Mouse (Mus musculus): ENCODE measurements around the gene Clrn2. TPM values are rescaled to one million over a fixed set of nuclear protein-coding genes. Genes with fewer than 3 reads are reported as not detected.

Gene Clrn2
- total RNA-seq, 2 experiments from 2014 or later = not detected

DNA sequence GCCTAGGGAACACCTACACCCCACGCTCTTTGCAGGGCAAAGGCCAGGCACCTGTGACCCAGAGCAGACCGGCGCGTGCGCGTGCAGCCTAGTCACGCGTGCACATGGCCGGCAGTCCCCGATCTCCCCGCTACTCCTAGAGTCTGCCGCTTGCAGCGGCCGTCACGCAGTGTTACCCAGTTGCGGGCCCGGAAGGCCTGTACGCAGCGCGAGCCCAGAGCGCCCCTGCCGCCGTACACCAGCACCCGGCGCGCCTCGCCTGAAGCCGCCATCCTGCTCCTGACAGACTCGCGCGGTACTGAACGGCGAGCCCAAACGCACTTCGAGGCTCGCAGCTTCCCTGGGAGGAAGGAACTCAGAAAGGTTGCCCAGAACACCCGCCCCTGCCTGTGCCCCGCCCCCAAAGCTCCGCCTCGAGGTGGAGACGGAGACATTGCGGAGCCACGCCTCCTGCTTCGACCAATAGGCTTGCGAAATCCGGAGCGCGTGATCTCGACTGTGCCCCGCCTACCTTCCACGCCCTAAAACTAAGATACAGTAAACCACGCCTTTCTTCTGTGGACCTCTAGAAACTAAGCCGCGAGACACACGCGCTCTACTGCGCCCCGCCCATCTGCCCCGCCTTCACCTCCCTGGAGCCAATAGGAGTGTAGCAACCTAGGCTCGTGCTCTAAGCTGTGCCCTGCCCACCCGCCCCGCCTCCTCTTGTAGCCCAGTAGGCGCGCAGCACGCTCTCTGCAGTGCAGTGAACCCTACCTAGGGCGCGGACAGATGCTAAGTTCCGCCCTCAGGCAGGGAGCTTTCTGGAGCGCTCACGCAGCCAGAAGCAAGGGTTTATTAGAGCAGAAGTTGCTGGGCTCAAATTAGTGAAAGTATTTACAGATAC is 3.5 kb upstream of the Clrn2 start, which contains the start of gene Qdpr:
Qdpr (minus strand) TSS at position 406 of the 886 bp plus-strand sequence.
- peak; percentile 72 to 92 for DNase-seq (ENCODE audit: low spot score in 2 of 2)

DNA sequence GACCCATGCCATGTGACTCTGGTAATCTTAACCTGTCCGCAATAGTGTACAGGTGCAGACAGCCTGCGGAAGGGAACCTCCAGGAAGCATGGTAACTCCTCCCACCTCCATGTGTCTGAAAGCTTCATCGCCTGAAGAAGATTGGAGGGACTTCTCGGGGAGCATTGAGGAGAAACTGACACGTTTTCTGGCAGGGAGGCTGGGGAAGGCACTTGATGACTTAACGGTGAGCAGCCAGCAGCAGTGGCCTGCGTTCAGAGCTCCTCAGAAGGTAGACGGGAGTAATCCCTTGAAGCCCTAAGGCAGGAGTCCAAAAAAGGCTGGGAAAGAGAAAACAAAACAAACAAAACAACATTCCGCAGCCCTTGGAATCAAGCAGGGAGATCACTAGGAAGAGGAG is 905 bp downstream of the Clrn2 start:
- DNase-seq (ENCODE audit: low spot score in 2 of 2) = no peak

- no peak for DNase-seq (ENCODE audit: low spot score in 2 of 2)
These were observed 19.4 kb downstream of the Clrn2 start for GRCm38 (mm10) chr5:45472880-45473450.

- no peak for DNase-seq (ENCODE audit: low spot score in 2 of 2)
These were observed 20.0 kb downstream of the Clrn2 start for GRCm38 (mm10) chr5:45473521-45473920.

DNA sequence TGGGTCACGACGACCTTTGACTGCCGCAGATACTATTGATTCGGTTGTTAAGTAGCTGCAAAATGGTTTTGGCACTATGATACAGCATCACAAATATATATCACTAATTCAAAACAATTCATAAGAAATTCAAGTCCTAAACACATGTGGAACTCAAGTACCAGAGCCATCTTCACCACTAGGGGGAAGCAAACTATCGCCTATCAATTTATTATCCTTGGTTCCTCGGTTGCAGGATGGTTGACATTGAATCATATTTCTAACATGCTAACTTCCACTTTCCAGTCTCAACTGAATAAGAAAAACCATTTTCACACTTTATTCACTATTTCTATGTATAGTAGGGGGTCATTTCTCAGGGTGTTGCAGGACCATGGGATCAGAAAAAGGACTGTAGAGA is 20.7 kb downstream of the Clrn2 start:
- no peak for DNase-seq (ENCODE audit: low spot score in 2 of 2)

- DNase-seq (ENCODE audit: low spot score in 2 of 2) = no peak
These were observed 21.2 kb downstream of the Clrn2 start for GRCm38 (mm10) chr5:45474758-45475157.

GRCm38 (mm10) chr5:45475771-45476170 is 22.2 kb downstream of the Clrn2 start:
- no peak for DNase-seq (ENCODE audit: low spot score in 2 of 2)

GRCm38 (mm10) chr5:45476288-45476687 is 22.7 kb downstream of the Clrn2 start:
- DNase-seq (ENCODE audit: low spot score in 2 of 2) = no peak

GRCm38 (mm10) chr5:45477601-45478000 is 24.1 kb downstream of the Clrn2 start:
- no peak for DNase-seq (ENCODE audit: low spot score in 2 of 2)

- DNase-seq (ENCODE audit: low spot score in 2 of 2) = no peak
These were observed 26.5 kb downstream of the Clrn2 start for GRCm38 (mm10) chr5:45480066-45480465.

DNA sequence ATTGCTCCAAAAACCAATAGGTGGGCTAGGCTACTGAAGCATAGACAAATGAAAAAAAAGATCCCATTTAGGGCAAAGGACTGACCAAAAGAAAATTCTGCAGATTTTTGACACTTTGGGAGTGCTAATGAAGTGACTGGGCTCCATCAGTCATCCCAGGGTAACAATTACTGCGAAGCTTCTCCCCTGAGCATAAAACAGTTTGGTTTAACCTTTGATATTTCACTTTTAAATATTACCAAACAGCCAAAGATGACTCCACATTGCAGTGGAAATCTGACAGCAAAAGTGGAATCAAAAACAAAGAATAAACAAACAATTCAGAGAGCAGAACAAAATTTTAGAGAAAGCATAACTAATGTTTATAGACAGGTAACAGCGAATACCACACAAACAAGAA is 27.6 kb downstream of the Clrn2 start:
- no peak for DNase-seq (ENCODE audit: low spot score in 2 of 2)

GRCm38 (mm10) chr5:45482607-45483006 is 29.1 kb downstream of the Clrn2 start:
- DNase-seq (ENCODE audit: low spot score in 2 of 2) = no peak

- DNase-seq (ENCODE audit: low spot score in 2 of 2) = no peak
These were observed 30.1 kb downstream of the Clrn2 start for GRCm38 (mm10) chr5:45483654-45484053.

- DNase-seq (ENCODE audit: low spot score in 2 of 2) = no peak
These were observed 38.2 kb downstream of the Clrn2 start for GRCm38 (mm10) chr5:45491776-45492175.

DNA sequence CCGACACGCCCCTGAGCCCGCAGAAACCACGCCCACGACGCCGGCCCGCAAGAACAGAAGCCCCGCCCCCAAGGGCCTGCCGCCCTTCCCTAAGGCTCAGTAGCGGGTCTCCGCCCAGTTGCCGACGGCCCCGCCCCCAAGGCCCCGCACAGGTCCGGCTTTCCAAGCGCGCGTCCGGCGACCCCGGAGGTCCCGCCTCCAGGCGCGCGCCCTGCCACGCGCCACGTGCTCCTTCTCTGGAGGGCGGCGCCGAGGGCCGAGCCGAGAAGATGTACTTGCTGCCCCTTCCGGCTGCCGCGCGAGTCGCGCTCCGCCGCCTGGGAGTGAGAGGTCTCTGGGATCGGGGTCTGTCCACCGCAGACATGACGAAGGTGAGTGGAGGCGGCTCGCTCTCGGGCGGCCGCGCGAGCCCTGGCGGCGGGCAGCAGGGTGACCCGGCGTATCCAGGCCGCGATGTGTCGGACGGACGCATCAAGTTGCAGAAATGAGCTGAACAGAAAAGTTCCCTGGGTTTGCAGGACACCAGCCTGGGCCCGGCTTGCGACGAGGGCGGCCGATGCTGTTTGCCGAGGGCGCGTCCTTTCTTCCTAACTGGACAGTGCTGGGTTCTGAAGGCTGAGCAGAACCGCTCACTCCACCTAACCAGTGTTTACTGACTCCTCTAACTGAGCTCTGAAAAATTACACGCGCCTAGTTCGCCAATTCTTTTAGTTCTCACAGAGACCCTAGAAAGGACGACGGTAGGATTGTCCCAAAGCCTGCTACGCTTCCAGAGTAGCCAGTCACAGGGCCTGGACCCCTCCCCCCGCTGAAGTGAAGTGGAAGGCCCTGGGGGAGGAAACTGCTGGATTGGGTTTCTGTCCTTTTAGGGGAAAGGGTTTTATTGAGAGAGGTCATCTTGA is 39.9 kb downstream of the Clrn2 start, which contains the start of gene Lap3:
Lap3 (plus strand) TSS at position 184 of the 902 bp plus-strand sequence.
- DNase-seq (ENCODE audit: low spot score in 2 of 2) = peak; percentile 96 to 99

DNA sequence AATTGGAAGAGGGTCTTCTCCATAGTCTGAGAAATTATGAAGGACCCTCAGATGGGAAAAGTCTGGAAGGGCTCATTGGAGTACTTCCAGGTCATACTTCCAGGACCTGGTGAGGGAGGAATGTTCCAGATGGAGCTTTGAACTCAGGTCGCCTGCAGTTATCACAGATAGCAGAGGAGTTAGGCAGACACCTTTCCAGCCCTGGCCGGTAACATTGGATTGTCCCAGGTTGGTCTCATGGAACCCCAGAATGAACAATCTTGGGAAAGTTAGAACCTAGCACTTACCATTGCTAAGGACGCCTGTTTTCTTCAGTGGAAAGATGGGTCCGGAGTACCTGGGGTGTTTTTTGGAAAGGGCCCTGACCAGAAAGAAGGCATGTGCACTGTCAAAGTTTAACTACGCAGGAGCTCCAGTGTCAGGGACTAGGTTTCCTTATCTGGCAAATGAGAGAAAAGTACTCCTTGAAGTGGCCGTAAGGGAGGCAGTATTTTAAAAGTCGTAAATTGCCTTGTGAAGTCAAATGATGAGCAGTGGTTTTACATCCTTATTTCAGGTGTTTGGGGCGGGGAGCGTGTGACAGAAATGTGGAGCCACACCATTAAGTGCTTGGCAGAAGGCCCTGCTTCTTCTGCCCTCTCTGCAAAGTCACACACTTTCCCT is 40.7 kb downstream of the Clrn2 start:
- no peak for DNase-seq (ENCODE audit: low spot score in 2 of 2)

- DNase-seq (ENCODE audit: low spot score in 2 of 2) = no peak
These were observed 42.0 kb downstream of the Clrn2 start for GRCm38 (mm10) chr5:45495429-45495975.

DNA sequence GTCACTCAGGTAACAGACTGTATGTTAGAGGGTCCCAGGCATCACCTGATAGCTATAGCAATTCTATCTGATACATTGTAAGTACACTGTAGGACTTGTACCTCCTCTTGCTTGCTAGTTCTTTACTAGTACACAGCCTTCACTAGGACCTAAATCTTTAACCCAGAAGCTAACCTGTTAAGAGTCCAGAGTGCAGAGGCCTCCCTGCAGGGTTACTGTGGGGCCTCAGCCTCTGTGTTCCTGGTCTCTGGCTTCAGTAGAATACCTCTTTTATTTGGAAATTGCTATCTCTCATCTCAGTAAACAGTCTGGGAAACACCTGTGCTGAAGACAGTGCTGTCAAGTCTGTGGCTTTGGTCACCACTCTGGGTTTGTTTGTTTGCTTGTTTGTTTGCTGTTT is 42.5 kb downstream of the Clrn2 start:
- DNase-seq (ENCODE audit: low spot score in 2 of 2) = no peak

DNA sequence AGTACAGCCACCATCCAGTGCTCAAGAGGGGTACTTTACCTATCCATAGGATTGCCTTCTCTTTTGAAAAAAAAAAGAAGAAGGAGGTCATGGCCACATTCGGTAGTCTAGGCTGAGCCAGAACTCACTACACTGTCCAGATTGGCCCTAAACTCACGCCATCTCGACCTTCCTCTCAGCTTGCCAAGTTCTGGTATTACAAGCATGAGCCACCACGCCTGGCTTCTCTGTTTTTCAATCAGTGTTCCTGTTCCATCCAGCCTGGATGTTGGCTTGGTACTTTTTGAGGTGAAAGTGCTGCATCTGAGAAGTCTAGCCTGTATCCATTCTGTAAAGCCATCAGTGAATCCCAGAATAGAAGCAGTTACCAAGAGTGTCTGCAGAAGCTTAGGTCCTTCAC is 42.9 kb downstream of the Clrn2 start:
- DNase-seq (ENCODE audit: low spot score in 2 of 2) = no peak

DNA sequence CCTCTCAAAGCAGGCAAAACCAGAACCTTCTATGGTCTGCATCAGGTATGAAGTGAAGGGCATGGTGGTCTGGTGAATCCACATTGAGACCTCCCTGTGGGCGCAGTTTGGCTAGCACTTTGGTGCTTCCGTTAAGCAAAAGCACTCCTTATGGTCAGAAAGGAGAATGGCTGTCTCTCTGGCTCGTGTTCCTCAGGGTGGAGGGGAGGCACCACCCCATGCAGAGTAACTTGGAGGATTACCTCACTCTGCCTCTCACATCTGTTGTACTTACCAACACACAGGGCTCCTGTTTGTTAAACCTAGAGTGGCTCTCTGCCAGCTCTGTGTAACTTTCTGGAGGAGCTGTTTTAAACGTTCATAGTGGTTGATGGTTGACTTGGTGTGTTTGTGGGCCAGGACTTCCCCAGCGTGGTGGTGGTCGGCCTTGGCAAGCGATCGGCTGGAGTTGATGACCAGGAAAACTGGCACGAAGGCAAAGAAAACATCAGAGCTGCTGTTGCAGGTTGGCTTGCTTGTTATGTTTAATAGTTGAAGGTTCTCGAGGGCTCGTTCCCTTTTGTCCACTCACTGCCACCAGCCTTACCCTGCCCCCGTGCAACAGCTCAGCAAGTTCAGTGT is 43.5 kb downstream of the Clrn2 start:
- DNase-seq (ENCODE audit: low spot score in 2 of 2) = no peak

Data from adrenal gland, postnatal 4 days (tissue).